Mouse (Mus musculus): ENCODE data around the gene Zbtb25. TPM values are rescaled to one million over a fixed set of nuclear protein-coding genes. Genes with fewer than 3 reads are reported as not detected.

The Zbtb25 gene
- polyA plus RNA-seq, 1 experiment = 22.1 TPM

- 85% methylated on average over 8 of the region's 8 CpGs for WGBS
- no peaks in the 10 kb centered on the region for H3K27me3 ChIP-seq (ENCODE audit: control insufficient read depth, insufficient read depth, low read length)
- H3K27ac ChIP-seq (ENCODE audit: control insufficient read depth, insufficient read depth, low read length) = no peak overlapping the region
- no peak for DNase-seq
- peaks cover 11% of the 10 kb centered on the region for H3K36me3 ChIP-seq (ENCODE audit: control insufficient read depth, insufficient read depth, low read length)
- peaks cover 6% of the 10 kb centered on the region for H3K4me1 ChIP-seq (replicated peaks; ENCODE audit: control insufficient read depth, insufficient read depth, low read length)
- H3K4me3 ChIP-seq (ENCODE audit: control insufficient read depth, insufficient read depth, low read length) = no peak overlapping the region
- no peak for TF ChIP-seq CTCF (IDR thresholded peaks at IDR 0.05; ENCODE audit: borderline replicate concordance, control insufficient read depth, extremely low read depth, insufficient read depth, low read length, poor library complexity)
- no peak for TF ChIP-seq POLR2A (IDR thresholded peaks at IDR 0.05; ENCODE audit: control insufficient read depth, extremely low read depth, insufficient read depth, low read length, poor library complexity)
These were observed 19.7 kb downstream of the Zbtb25 start for GRCm38 (mm10) chr12:76349680-76350220.

DNA sequence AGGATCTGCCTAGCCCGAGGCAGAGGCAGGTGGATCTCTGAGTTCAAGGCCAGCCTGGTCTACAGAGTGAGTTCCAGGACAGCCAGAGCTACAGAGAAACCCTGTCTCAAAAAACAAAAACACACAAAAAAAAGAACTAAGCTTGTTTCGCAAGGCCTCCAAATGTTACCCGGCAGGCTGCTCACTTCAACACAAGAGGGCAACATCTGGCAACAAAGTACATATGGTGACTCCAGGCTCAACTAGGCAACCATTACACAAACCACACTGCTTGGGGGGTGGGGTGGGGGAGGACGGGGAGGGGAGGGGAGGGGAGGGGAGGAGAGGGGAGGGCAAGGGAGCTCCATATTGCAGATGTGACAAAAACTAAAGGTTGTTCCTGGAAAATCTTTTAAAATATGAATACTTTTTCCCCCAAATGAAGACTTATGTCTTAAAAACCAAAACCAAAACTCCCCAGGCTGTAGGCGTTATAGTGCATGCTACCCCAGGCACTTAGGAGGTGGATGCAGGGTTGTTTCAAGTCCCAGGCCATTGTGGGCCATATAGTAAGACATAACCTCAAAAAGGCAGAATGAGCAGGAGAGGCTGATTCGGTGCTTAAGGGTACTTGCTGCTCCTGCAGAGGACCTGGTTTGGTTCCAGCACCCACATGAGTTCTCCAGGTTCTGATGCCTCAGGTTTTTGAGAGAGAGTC lies 23.5 kb downstream of the Zbtb25 start:
- WGBS = 48% methylated on average over 6 of the region's 6 CpGs
- Histone ChIP-seq H3K4me1 (replicated peaks; ENCODE audit: control insufficient read depth, insufficient read depth, low read length) (peaks cover 6% of the 10 kb centered on the region), H3K27ac (ENCODE audit: control insufficient read depth, insufficient read depth, low read length) (no peak overlapping the region), H3K4me3 (ENCODE audit: control insufficient read depth, insufficient read depth, low read length) (no peak overlapping the region), H3K27me3 (ENCODE audit: control insufficient read depth, insufficient read depth, low read length) (no peaks in the 10 kb centered on the region), H3K36me3 (ENCODE audit: control insufficient read depth, insufficient read depth, low read length) (peaks cover 8% of the 10 kb centered on the region; the same call in 1 of the 2 replicates)
- DNase-seq = peak; percentile 52
- TF ChIP-seq CTCF (IDR thresholded peaks at IDR 0.05; ENCODE audit: borderline replicate concordance, control insufficient read depth, extremely low read depth, insufficient read depth, low read length, poor library complexity) (no peak), POLR2A (IDR thresholded peaks at IDR 0.05; ENCODE audit: control insufficient read depth, extremely low read depth, insufficient read depth, low read length, poor library complexity) (no peak)

DNA sequence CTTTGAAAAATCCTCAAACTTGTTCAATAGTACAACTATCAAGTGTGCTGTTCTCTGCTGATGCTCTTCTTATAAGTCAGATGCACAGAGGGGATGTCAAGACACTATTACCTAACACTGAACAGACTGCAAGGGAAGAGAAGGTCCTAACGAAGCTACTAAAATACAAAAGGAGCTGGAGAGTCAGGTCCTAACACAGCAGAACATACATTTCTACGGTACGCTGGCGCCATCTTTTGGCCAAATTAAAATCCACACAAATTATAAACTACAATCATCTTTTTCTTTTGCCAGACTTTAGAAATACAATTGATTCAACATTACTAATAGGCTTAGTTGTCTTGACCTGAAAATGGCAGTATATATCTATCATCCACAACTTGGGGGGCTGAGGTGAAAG lies 28.3 kb downstream of the Zbtb25 start:
- Histone ChIP-seq H3K27me3 (ENCODE audit: control insufficient read depth, insufficient read depth, low read length) (no peaks in the 10 kb centered on the region), H3K4me1 (replicated peaks; ENCODE audit: control insufficient read depth, insufficient read depth, low read length) (peaks cover 3% of the 10 kb centered on the region), H3K27ac (ENCODE audit: control insufficient read depth, insufficient read depth, low read length) (no peak overlapping the region), H3K36me3 (ENCODE audit: control insufficient read depth, insufficient read depth, low read length) (no peaks in the 10 kb centered on the region), H3K4me3 (ENCODE audit: control insufficient read depth, insufficient read depth, low read length) (no peak overlapping the region)
- TF ChIP-seq POLR2A (IDR thresholded peaks at IDR 0.05; ENCODE audit: control insufficient read depth, extremely low read depth, insufficient read depth, low read length, poor library complexity) (no peak), CTCF (IDR thresholded peaks at IDR 0.05; ENCODE audit: borderline replicate concordance, control insufficient read depth, extremely low read depth, insufficient read depth, low read length, poor library complexity) (no peak)
- DNase-seq = peak; percentile 65
- WGBS = 6% methylated on average over 4 of the region's 4 CpGs

DNA sequence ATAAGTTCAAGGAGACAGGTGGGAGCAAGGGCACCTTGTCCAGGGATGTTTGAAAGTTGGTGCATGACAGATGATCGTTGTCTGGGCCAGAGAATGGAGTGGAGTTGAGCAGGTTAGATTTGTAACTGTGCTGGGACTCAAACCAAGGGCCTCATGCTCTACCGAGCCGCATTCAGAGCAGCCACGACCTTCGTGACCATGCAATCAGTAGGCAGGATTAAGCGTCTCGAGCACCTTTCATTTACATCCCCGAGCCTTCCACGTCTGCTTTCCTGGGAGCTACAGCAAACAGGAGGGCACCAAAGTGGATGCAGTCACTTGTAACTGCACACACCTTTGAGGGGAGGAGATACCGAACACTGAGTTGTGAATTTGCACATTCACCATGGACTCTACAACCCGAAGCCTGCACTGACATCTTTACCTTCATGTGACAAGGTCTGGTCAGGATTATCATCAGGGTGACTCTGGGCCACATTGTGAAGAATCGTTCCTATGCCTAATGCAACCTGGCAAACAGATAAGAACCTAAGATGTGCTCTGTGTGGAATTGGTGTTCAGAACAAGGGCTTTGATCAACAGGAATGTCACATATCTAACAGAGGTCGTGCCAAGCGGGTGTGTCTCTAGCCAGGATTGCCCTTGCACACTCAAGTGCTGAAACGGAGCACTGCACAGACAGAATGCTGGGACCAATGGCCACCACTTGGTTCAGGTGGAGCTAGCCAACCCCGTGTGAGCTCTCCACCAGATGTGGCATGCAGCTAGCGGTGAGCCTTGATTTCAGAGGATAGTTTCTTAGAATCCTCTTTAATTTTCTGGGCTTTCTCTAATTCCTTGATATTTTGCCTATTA lies 33.1 kb downstream of the Zbtb25 start:
- no peak overlapping the region for H3K4me3 ChIP-seq (ENCODE audit: control insufficient read depth, insufficient read depth, low read length)
- 0 out of 2 replicates have a peak, but pooled peaks cover 2% of the 10 kb centered on the region for H3K4me1 ChIP-seq (replicated peaks; ENCODE audit: control insufficient read depth, insufficient read depth, low read length)
- no peak for DNase-seq
- H3K27ac ChIP-seq (ENCODE audit: control insufficient read depth, insufficient read depth, low read length) = no peak overlapping the region
- no peaks in the 10 kb centered on the region for H3K27me3 ChIP-seq (ENCODE audit: control insufficient read depth, insufficient read depth, low read length)
- WGBS = 92% methylated on average over 17 of the region's 17 CpGs
- no peak for TF ChIP-seq POLR2A (IDR thresholded peaks at IDR 0.05; ENCODE audit: control insufficient read depth, extremely low read depth, insufficient read depth, low read length, poor library complexity)
- TF ChIP-seq CTCF (IDR thresholded peaks at IDR 0.05; ENCODE audit: borderline replicate concordance, control insufficient read depth, extremely low read depth, insufficient read depth, low read length, poor library complexity) = no peak
- no peaks in the 10 kb centered on the region for H3K36me3 ChIP-seq (ENCODE audit: control insufficient read depth, insufficient read depth, low read length)

DNA sequence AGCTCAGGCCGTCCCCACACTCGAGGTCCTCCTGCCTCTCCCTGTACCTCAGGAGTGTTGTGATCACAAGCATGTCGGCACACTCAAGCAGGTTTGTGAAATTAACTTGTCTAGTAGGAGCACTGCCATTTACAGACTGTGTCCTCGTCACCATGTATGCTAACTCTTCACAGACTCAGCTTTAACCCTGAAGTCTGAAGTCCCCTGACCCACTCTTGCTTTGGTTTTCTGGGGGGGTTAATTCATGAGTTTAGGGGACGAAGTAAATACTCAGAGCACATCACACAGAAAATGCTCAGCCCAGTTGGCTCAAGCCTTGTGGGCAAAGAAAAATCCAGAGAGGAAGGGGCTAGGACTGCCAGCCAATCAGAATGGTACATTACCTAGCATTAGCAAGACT lies 33.8 kb downstream of the Zbtb25 start:
- TF ChIP-seq POLR2A (IDR thresholded peaks at IDR 0.05; ENCODE audit: control insufficient read depth, extremely low read depth, insufficient read depth, low read length, poor library complexity) (no peak), CTCF (IDR thresholded peaks at IDR 0.05; ENCODE audit: borderline replicate concordance, control insufficient read depth, extremely low read depth, insufficient read depth, low read length, poor library complexity) (no peak)
- Histone ChIP-seq H3K4me1 (replicated peaks; ENCODE audit: control insufficient read depth, insufficient read depth, low read length) (0 out of 2 replicates have a peak, but pooled peaks cover 2% of the 10 kb centered on the region), H3K36me3 (ENCODE audit: control insufficient read depth, insufficient read depth, low read length) (no peaks in the 10 kb centered on the region), H3K27ac (ENCODE audit: control insufficient read depth, insufficient read depth, low read length) (no peak overlapping the region), H3K4me3 (ENCODE audit: control insufficient read depth, insufficient read depth, low read length) (no peak overlapping the region), H3K27me3 (ENCODE audit: control insufficient read depth, insufficient read depth, low read length) (no peaks in the 10 kb centered on the region)
- 93% methylated on average over 5 of the region's 5 CpGs for WGBS
- DNase-seq = no peak

DNA sequence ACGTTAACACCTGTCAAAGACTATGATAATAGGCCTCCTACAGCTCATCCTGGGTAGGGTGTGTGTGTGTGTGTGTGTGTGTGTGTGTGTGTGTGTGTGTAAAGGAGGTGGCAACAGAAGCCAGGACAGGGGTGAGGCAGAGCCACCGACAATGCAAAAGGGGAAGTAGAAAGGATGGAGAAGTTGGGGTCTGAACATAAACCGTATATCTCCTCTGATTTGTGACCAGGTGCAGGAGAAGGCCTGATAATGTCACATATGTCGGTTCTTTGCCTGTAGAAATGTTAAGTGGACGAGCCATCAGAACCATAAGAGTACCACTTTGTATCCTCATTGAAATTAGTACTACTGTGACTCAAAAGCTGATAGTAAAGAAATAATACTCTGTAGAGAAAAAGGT lies 35.7 kb downstream of the Zbtb25 start:
- Histone ChIP-seq H3K4me1 (replicated peaks; ENCODE audit: control insufficient read depth, insufficient read depth, low read length) (0 out of 2 replicates have a peak, but pooled peaks cover 1% of the 10 kb centered on the region), H3K36me3 (ENCODE audit: control insufficient read depth, insufficient read depth, low read length) (no peaks in the 10 kb centered on the region), H3K27me3 (ENCODE audit: control insufficient read depth, insufficient read depth, low read length) (no peaks in the 10 kb centered on the region), H3K4me3 (ENCODE audit: control insufficient read depth, insufficient read depth, low read length) (no peak overlapping the region), H3K27ac (ENCODE audit: control insufficient read depth, insufficient read depth, low read length) (no peak overlapping the region)
- 58% methylated on average over 5 of the region's 5 CpGs for WGBS
- no peak for TF ChIP-seq CTCF (IDR thresholded peaks at IDR 0.05; ENCODE audit: borderline replicate concordance, control insufficient read depth, extremely low read depth, insufficient read depth, low read length, poor library complexity)
- TF ChIP-seq POLR2A (IDR thresholded peaks at IDR 0.05; ENCODE audit: control insufficient read depth, extremely low read depth, insufficient read depth, low read length, poor library complexity) = no peak
- no peak for DNase-seq
